Mouse (Mus musculus): ENCODE measurements at regions not wholly inside any gene's neighbourhood (a gene's known extent, or its start where the extent isn't known, plus 50 kb on each side); places are given as distances from the start of the nearest gene placed in this dataset.

GRCm38 (mm10) chr2:117787321-117787720 lies 324.4 kb upstream of the Thbs1 start:
- TF ChIP-seq CTCF (IDR thresholded peaks at IDR 0.05; ENCODE audit: extremely low read depth, insufficient read depth, low read length), result no peak
- no peak for TF ChIP-seq POLR2A (IDR thresholded peaks at IDR 0.05; ENCODE audit: extremely low read depth, insufficient read depth, low read length)
